Mouse (Mus musculus) left cerebral cortex, postnatal 36 days (tissue): ENCODE measurements around the gene Bphl. TPM values are rescaled to one million over a fixed set of nuclear protein-coding genes. Genes with fewer than 3 reads are reported as not detected.

Source experiments
- DNase-seq, 2 experiments: peaks; one replicate each; pipeline ENCODE4 v3.0.0; 2021 to 2022; ENCODE audit warnings: low spot score in 2 of 2, mixed read lengths in 1 of 2
- intact Hi-C: fragments of 180-260 bp; cut with DNase I; formaldehyde crosslinking; loops from one replicate; pipeline ENCODE4 v1.15.1; 2025
- total RNA-seq, 2 experiments: library from RNA; stranded (reverse); gene quantifications; 2 replicates each; pipeline ENCODE4 v1.2.3; 2021

The Bphl gene
- 10 to 100 TPM; 39.7 to 40.5 TPM for total RNA-seq

- intact Hi-C loops, result loop anchor here (10.0 kb wide), 1 partner anchor 837 kb away; the partner anchor contains the start of gene Prpf4b
- peak; percentile 92 to 93 for DNase-seq
These were observed at the start of gene Bphl for GRCm38 (mm10) chr13:34037172-34038055. Bphl (plus strand) TSS chr13:34037597.

DNA sequence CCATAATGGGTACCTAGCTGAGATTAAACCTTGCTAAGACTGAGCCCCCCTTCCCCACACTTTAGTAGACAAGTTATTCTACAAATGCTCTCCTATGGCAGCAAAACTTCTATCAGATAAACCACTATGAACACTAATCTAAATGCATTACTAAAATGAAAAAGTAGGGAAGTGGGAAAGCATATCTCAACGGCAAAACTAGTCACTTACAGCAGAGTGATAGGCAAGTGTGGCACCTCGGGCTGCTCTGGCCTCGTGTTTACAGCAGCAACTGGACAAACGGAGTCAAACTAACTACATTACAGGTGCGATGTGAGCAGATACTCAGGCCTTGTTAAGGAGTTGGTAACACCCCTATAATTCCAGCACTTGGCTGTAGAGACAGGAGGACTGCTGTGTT, 47.8 kb upstream of the Bphl start:
- no peak for DNase-seq
- intact Hi-C loops, result loop anchor here (1.0 kb wide), 1 partner anchor 33 kb away; no protein-coding TSS in a partner anchor

- intact Hi-C loops, result no loop called here
- DNase-seq, result peak; percentile 23 to 67
These were observed 42.2 kb upstream of the Bphl start for GRCm38 (mm10) chr13:33995197-33995596.

- intact Hi-C loops, result no loop called here
- DNase-seq, result peak; percentile 89 to 92
These were observed 35.1 kb upstream of the Bphl start, which contains the start of the genes Ripk1 and Serpinb6a for GRCm38 (mm10) chr13:34002058-34003006. Ripk1 (plus strand) TSS chr13:34002363. Serpinb6a (minus strand) TSS chr13:34002794.

DNA sequence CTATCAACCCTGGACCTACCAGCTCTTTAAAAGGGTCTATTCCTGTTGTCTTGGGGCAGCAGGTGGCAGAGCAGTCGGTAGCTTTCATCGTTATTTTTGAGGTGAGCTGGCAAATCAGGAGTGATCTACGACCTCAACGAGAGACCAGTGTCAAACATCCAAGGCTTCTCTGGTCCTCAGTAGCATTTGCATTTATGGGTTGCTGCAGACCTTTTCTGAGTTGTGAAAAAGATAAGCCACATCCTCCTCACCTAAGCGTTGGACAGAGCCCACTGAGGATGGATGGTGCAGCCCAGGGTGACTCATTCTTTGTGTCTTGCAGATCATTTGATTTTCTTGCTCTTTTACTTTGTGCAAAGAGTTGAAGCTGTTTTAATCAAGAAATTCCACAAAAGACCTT, 34.3 kb upstream of the Bphl start:
- DNase-seq, result peak in 1 of 2 experiments; percentile 8
- intact Hi-C loops, result no loop called here

- DNase-seq, result no peak
- intact Hi-C loops, result no loop called here
These were observed 30.2 kb upstream of the Bphl start for GRCm38 (mm10) chr13:34007234-34007633.

- DNase-seq, result no peak
- intact Hi-C loops, result no loop called here
These were observed 20.3 kb upstream of the Bphl start for GRCm38 (mm10) chr13:34016927-34017569.

- no peak for DNase-seq
- intact Hi-C loops, result no loop called here
These were observed 18.9 kb upstream of the Bphl start for GRCm38 (mm10) chr13:34018521-34018920.

DNA sequence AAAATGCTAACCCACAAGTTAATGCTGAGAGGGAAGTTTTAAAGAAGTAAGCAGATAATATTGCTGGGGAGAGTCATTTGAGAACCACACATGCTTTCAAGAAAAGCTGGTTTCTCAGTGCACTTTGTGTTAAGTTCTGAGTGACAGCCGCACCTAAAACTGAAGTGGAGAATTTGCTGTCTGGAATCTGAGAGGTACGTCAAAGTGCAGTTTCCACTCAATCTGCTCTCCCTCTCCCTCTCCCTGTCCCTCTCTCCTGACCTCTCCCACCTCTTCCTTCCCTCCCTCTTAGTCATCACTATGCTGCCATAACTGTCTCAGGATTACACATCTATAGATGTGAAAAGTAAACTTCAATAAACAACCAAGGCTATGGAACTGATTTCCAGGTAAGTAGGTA, 15.4 kb upstream of the Bphl start:
- DNase-seq, result no peak
- intact Hi-C loops, result no loop called here

DNA sequence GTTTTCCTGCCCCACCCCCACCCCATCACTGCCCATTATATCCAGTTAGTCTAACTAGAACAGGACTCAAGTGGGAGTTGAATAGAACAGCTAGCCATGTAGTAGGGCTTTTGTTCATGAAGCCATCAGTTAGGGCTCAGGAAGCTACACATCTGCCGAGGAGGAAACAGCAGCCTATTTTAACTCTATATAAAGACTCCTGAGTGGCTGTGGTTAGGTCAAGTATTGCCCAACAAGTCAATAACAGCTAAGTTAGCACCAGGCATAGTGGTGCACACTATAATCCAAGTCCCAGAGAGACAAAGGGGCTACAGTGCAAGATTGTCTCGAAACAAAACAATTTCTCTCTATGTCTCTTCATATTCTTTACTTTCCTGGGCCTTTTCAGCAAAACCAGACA, 5.4 kb upstream of the Bphl start:
- intact Hi-C loops, result loop anchor here (10.0 kb wide), 1 partner anchor 843 kb away; the partner anchor contains the start of gene Prpf4b
- no peak for DNase-seq

GRCm38 (mm10) chr13:34035424-34035823, 2.0 kb upstream of the Bphl start:
- intact Hi-C loops, result loop anchor here (10.0 kb wide), 1 partner anchor 839 kb away; the partner anchor contains the start of gene Prpf4b

DNA sequence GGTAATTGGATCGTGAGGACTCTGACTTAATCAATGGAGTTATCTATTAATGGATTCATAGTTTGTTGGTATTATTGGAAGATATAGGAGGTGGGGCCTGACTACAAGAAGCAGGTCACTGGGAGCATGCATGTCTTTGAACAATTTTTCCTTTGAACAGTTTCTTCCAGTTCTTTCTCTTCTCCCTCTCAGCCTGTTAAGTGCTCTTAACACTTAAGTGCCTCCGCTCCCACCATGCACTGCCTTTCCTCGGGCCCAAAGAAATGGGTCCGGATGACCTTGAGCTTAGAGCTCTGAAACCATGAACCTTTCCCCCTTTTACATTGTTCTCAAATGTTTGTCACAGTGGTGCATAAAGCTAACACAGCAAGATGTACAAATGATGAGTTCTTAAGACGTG, 671 bp upstream of the Bphl start:
- no peak for DNase-seq
- intact Hi-C loops, result loop anchor here (10.0 kb wide), 1 partner anchor 838 kb away; the partner anchor contains the start of gene Prpf4b

More at GRCm38 (mm10) chr13:34035424-34035823, 2.0 kb upstream of the Bphl start:
- DNase-seq, result no peak

DNA sequence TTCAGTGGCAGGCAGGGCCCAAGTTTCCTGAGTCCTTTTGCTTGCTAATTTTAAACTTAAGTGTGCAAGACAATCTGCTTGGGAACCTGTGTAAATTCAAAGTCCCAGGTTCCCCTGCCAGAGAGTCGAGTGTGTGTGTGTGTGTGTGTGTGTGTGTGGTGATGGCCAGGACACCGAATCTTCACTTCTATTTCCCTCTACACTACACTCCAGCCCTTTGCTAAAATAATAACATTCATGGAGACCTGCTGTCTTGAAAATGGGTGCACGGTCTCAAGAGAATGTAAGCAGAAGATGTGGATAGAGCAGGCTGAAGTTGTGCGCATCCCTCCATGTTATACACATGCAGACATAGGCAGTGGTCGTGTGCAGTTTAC, 647 bp downstream of the Bphl start:
- peak in 1 of 2 experiments; percentile 16 for DNase-seq
- intact Hi-C loops, result loop anchor here (10.0 kb wide), 1 partner anchor 837 kb away; the partner anchor contains the start of gene Prpf4b

DNA sequence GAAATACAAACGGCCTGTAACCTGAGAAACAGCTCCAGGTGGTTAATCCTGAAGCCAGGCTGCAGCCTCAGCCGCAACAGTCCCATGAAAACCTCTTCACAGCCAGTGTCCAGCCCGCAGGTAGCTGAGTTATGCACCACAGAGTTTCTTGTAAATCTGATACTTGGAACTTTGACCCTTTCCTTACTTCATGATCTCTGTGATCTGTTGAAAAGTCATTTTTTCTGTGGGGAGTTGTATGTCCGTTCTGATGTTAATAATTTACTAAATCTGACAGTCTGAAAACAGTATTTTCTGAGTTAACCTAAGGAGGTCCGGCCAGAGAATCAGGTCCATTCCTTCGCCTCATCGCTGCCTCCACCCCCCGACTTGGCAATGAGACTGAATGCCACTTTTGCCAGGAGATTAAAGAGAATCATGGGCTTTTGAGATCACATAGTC, 1.5 kb downstream of the Bphl start:
- no peak for DNase-seq
- intact Hi-C loops, result loop anchor here (10.0 kb wide), 1 partner anchor 836 kb away; the partner anchor contains the start of gene Prpf4b

DNA sequence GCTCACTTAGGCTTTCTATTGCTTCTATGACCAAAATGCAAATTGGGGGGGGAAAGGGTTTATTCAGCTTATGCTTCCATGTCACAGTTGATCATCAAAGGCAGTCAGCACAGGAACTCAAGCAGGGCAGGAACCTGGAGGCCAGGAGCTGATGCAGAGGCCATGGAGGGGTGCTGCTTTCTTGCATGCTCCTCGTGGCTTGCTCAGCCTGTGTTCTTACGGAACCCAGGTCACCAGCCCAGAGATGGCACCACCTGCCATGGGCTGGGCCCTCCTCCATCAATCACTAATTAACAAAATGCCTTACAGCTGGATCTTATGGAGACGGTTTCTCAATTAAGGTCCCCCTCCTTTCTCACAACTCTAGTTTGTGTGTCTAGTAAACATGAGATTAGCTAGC, 2.7 kb downstream of the Bphl start:
- no peak for DNase-seq
- intact Hi-C loops, result no loop called here

- no peak for DNase-seq
- intact Hi-C loops, result no loop called here
These were observed 6.5 kb downstream of the Bphl start for GRCm38 (mm10) chr13:34043716-34044393.

- intact Hi-C loops, result loop anchor here (1.0 to 5.0 kb wide), 3 partner anchors 42 to 592 kb away; no protein-coding TSS in a partner anchor
- no peak for DNase-seq
These were observed 8.3 kb downstream of the Bphl start for GRCm38 (mm10) chr13:34045511-34046249.
